Mouse (Mus musculus) lung, embryonic 15.5 days (tissue): ENCODE measurements around the gene Ddx4. TPM values are rescaled to one million over a fixed set of nuclear protein-coding genes. Genes with fewer than 3 reads are reported as not detected.

Experiments
- polyA plus RNA-seq: library from polyadenylated mRNA; unstranded; fragments of >200 nt; fragmentation: Nextera tagmentation; extraction: Ambion mirVana; gene quantifications from 2 replicates; pipeline ENCODE4 v1.2.1, GENCODE M21; 2015

Ddx4 gene
- polyA plus RNA-seq, 1 experiment from 2014 or later, result 0.34 TPM

Other genes with a start within 250 kb of the Ddx4 start
- gene Il6st, start 188.4 kb downstream of the Ddx4 start, polyA plus RNA-seq, result 36.4 and 36.7 TPM in 2 replicates
- 0.11 TPM in 1 of 2 replicates, not detected in the other for gene Il31ra, start 58.1 kb downstream of the Ddx4 start, polyA plus RNA-seq
- 10.2 and 13.7 TPM in 2 replicates for gene Slc38a9, start 8.3 kb upstream of the Ddx4 start, polyA plus RNA-seq
- gene Plpp1, start 148.3 kb upstream of the Ddx4 start, polyA plus RNA-seq, result 76.5 TPM in 2 replicates